Mouse (Mus musculus): ENCODE data around the gene Lsm3. TPM values are rescaled to one million over a fixed set of nuclear protein-coding genes. Genes with fewer than 3 reads are reported as not detected.

The Lsm3 gene
- polyA plus RNA-seq, 1 experiment from 2014 or later: 87.8 TPM

- Histone ChIP-seq H3K27ac (no peak overlapping the region), H3K36me3 (ENCODE audit: inconsistent target) (no peaks in the 10 kb centered on the region), H3K79me2 (ENCODE audit: inconsistent target) (no peaks in the 10 kb centered on the region), H3K4me3 (ENCODE audit: inconsistent target) (no peak overlapping the region)
- 78% methylated on average over 1 of the region's 1 CpGs for WGBS (ENCODE audit: missing documents)
These were observed 42.8 kb downstream of the Lsm3 start for GRCm38 (mm10) chr6:91558565-91558964.

- H3K4me3 ChIP-seq (ENCODE audit: inconsistent target): no peak overlapping the region
- no peaks in the 10 kb centered on the region for H3K36me3 ChIP-seq (ENCODE audit: inconsistent target)
- WGBS (ENCODE audit: missing documents): 91% methylated on average over 4 of the region's 4 CpGs
- no peak overlapping the region for H3K27ac ChIP-seq
- H3K79me2 ChIP-seq (ENCODE audit: inconsistent target): no peaks in the 10 kb centered on the region
These were observed 43.6 kb downstream of the Lsm3 start for GRCm38 (mm10) chr6:91559371-91559770.

- Histone ChIP-seq H3K36me3 (ENCODE audit: inconsistent target) (no peaks in the 10 kb centered on the region), H3K4me3 (ENCODE audit: inconsistent target) (no peak overlapping the region), H3K79me2 (ENCODE audit: inconsistent target) (no peaks in the 10 kb centered on the region), H3K27ac (no peak overlapping the region)
- WGBS (ENCODE audit: missing documents): 90% methylated on average over 3 of the region's 3 CpGs
These were observed 44.5 kb downstream of the Lsm3 start for GRCm38 (mm10) chr6:91560186-91560585.

- Histone ChIP-seq H3K4me3 (ENCODE audit: inconsistent target) (no peak overlapping the region), H3K79me2 (ENCODE audit: inconsistent target) (no peaks in the 10 kb centered on the region), H3K27ac (no peak overlapping the region), H3K36me3 (ENCODE audit: inconsistent target) (no peaks in the 10 kb centered on the region)
- 89% methylated on average over 3 of the region's 3 CpGs for WGBS (ENCODE audit: missing documents)
These were observed 47.3 kb downstream of the Lsm3 start for GRCm38 (mm10) chr6:91563031-91563430.

- no peaks in the 10 kb centered on the region for H3K79me2 ChIP-seq (ENCODE audit: inconsistent target)
- no peak overlapping the region for H3K4me3 ChIP-seq (ENCODE audit: inconsistent target)
- H3K27ac ChIP-seq: no peak overlapping the region
- 71% methylated on average over 9 of the region's 9 CpGs for WGBS (ENCODE audit: missing documents)
- H3K36me3 ChIP-seq (ENCODE audit: inconsistent target): no peaks in the 10 kb centered on the region
These were observed 50.7 kb downstream of the Lsm3 start for GRCm38 (mm10) chr6:91566407-91566806.

Other genes with a start within 250 kb of the Lsm3 start
- not detected in 3 replicates for gene Wnt7a, start 104.6 kb upstream of the Lsm3 start, polyA plus RNA-seq (2018)
- gene Chchd4, start 42.4 kb upstream of the Lsm3 start, polyA plus RNA-seq (2018): 4.3 to 16.2 TPM (median 6.2 TPM) in 3 replicates
- 32.7 to 48.5 TPM (median 46.8 TPM) in 3 replicates for gene Tmem43, start 42.2 kb upstream of the Lsm3 start, polyA plus RNA-seq (2018)
- 10.0 to 14.5 TPM (median 12.6 TPM) in 3 replicates for gene Xpc, start within 50 bp of the Lsm3 start, polyA plus RNA-seq (2018)
- 290 to 451 TPM (median 423 TPM) in 3 replicates for gene Slc6a6, start 168.1 kb downstream of the Lsm3 start, polyA plus RNA-seq (2018)

Data from macrophage (primary cell).